Mouse (Mus musculus) cerebellum, adult 18-20 months (tissue): ENCODE data around the gene Pnmal2.
A peak's percentile ranks its signal among the peaks of the same experiment; 100 is the strongest.

Experiments
- DNase-seq, 2 experiments: peaks; one replicate each; pipeline ENCODE4 v3.0.0; 2021

Gene Pnmal2

DNA sequence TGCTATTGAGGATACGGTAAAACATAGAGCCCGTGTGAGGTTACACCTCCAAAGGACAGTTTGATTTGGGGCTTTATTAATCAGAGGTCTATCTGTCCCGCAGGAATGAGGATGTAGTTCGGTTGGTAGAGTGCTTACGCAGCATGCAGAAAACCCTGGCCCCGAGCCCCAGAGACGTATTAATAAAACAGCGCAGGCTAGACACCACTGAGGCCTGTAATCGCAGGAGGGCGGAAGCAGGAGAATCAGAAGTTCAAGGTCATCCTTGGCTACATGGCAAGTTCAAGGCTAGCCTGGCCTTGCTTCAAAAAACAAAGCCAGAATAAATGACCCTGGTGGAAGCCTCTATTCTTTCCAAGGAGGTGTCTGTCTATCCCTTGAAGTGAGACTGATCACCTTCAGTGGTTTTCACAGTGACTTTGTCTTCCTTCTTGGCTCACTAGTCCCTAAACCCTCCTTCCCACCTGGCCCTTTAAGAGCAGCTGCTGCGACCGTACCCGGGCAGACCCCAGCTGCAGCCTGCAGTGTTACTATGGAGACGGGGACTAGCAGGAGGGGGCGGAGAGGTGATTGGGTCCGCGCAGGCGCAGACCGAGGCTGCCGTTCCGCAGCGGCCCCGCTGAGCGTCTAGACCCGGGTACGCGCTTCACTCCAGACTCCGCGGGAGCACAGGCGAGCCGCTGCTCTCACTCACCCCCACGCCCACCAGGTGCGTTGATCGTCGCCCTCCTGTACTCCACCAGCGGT, at the start of gene Pnmal2:
Gene Pnmal2, plus strand, starts transcription at position 622 of the 747 bp plus-strand sequence.
- DNase-seq = peak; percentile 92 to 94

DNA sequence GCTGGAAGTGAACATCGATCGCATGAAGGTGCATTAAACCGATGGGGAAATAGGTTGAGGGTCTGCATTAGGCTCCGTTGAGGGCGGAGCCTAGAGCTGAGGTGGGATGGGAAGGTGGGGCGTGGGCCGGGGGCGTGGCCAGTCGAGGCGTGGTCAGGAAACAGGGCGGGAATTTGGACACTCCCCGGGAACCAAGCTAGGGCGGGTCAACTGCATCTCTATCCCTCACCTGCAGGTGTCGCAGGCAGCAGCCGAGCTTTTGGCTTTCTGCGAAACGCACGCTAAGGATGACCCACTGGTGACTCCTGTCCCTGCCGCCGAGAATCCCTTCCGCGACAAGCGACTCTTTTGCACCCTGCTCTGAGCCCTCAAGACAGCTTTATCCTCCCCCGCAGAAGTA, 49.5 kb upstream of the Pnmal2 start:
- DNase-seq = peak; percentile 90 to 91

DNA sequence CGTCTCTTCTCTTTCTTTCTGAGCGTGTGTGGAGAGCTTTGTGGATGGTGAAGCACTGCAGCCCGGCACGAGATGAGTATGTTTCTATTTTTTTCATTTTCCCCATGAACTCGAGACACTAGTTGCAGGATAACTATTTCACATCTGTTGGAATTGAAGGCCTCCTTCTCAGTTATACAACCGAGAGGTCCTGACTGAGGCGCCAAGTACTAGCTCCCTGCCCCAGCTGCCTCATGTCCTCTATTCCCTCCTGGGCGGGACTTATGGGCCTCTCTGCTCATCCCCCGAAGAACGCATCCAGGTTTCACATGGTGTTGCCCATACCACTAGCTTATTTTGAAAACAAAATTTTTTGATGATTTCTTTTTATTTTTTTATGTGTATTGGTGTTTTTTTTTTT, 49.0 kb upstream of the Pnmal2 start:
- no peak for DNase-seq

DNA sequence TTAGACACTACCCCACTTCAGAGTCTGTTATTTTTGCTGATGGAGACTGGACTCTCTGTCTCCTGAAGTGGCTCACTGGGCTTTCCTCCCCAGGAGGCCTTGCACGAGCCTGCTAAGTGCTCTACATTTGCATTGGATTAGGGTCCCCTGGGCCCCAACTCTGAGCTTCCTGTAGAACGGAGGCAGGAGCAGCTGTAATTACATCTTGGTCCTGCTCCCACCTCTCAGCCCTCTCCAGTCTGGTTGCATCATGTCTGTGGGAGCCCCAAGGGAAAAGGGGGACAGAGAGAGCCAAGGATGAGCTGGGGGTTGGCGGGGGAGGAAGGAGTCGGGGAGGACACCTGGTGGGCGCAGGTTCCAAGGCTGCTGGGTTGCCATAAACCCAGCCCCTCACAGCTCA, 44.0 kb upstream of the Pnmal2 start:
- DNase-seq = no peak

DNA sequence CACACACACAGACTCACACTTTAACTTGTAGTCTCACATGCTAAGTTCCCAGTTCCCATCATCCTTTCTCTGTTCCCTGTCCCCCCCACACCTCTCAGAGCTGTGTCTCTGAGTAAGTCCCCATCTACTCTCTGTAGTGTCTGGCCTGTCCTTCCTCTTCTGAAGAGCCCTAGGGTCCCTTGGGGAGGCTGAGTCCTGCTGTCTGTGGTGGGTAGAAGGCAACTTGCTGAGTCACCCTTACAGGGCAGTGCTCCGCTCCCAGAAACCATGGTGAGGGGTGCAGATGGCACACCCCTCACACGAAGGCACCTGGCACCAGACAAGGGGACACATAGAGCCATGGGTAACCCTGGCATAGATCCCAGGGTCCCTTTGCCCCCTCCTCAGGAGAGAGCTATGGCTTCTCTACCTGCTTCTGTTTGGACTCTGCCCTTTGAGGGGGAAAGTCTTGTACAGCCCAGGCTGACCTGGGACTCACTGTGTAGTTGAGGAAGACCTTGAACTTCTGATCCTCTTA, 41.0 kb upstream of the Pnmal2 start:
- DNase-seq = no peak

DNA sequence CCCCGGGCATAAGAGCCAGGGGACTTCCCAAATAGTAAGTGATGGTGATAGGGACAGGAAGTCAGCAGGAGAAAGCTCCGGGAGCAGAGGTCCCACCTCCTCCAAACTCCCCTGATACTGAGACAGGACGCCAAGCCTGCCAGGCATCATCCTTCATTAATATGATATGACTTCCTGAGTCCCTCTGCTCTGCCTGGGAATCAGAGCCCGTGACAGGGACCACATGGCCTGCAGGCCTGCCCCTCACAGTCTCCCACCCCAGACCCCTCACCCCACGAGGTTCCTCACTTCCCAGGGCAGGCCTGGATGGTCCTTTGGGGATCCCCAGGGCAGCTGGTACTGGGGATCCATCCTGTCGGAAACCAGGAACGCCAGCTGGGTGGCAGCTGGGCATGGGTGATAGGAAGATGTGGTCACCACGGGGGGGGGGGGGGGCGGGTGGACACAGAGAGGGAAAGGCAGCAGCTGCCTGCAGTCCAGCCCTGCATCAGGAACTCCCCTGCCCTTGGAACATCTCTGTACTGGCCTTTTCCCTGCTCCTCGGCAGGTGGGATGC, 40.3 kb upstream of the Pnmal2 start:
- DNase-seq = no peak

DNA sequence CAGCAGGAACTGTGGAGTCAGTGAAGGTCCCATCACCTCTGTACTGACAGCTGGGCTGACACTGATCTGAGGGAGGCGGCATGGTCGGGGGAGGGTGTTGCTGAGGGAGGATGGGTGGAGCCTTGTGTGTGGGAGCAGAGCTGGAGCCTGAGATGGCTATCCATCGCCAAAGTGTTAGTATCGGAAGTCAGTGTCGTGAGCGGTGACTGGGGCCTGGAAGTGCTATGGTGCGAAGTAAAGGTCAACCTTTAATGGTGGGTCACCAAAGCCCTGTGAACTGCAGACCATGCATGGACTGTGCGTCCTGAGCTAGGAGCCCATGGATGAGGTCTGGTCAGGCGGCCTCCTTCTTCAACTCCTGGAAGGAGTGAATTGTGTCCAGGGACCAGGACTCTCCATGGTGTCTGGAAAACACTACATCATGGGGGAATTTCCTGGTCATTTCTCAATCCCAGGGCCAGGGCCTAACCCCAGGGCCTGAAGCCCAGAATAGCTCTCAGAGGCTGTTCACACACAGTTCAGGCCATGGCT, 38.9 kb upstream of the Pnmal2 start:
- DNase-seq = no peak

DNA sequence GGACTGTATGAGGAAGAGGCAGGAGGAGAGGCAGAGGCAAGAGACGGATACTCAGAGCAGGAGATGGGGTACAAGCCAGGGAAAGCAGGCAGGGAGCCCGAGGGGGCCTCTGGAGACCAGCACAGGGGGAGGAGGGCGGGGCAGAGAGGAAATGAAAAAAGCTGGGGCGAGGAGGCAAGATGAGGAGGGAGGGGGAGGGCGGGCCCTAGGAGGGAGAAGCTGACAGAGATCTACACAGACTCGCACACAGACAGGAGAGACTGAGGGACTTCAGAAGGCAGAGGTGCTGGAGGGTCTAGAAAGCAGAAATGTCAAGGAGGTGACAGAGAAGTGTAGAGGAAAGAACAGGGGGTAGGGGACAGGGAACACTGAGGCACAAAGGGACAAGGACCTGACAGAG, 38.2 kb upstream of the Pnmal2 start, which contains the start of gene Ptgir:
Gene Ptgir, plus strand, starts transcription at position 210 of the 400 bp plus-strand sequence.
- no peak for DNase-seq

DNA sequence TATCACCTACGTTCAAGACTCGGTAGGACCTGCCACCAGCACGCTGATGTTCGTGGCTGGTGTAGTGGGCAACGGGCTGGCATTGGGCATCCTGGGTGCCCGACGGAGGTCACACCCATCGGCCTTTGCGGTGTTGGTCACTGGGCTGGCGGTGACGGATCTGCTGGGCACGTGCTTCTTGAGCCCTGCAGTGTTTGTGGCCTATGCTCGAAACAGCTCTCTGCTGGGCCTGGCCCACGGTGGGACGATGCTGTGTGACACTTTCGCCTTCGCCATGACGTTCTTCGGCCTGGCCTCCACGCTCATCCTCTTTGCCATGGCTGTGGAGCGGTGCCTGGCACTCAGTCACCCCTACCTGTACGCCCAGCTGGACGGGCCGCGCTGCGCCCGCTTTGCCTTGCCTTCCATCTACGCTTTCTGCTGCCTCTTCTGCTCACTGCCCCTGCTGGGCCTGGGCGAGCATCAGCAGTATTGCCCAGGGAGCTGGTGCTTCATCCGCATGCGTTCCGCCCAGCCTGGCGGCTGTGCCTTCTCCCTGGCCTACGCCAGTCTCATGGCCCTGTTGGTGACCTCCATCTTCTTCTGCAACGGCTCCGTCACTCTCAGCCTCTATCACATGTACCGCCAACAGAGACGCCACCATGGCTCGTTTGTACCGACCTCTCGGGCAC, 37.5 kb upstream of the Pnmal2 start:
- no peak for DNase-seq

DNA sequence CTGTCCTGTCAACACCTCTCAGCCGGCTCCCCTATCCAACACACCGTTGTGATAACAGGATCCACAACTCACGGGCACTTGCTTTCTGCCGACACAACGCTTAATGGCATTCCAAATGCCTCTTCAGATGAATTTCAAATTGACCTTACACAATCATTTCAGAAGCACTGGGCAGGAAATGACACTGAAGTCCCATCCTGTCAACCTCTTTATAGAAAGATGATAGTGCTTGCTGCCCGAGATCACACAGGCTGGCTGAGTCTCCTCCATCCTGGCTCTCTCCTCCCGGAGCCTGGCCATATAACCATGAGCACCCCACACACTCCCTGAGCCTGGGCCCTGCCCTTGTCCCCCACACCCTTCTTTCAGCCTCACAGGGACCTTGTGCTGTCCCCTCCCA, 36.6 kb upstream of the Pnmal2 start:
- DNase-seq = no peak

DNA sequence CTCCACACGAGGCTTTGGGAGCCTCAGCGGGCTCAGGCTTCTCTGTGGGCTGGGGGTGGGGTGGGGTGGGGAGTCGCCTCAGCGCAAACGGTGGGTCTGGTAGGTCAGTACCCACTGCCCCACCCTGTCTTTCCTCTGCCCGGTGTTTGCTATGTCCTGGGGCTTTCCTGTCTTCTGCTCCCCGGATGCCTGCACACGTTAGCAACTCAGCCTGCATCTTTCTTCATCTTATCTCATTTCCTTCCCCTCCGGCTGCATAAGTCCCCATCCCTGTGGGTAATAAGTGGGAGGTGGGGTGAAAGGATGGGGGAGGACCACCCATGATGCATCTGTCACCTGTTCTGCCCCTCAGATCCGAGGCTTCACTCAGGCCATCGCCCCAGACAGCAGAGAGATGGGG, 36.1 kb upstream of the Pnmal2 start:
- no peak for DNase-seq

DNA sequence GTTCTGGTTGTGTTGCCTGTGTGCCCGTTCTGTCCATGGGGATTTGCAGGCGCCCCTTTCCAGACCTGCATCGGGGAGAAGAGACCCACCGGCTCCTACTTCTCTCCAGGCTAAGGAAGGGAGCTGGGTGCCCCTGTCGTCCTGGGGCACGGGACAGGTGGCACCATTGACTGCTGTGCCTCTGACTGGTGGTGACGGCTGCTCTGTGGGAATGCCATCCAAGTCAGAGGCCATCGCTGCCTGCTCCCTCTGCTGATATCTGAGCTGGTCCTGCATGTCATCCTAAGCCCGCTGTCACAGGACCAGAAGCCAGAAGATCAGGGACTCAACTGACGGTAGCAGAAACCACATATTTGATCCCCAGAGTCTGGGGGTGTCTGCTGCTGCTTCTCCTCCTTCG, 35.6 kb upstream of the Pnmal2 start:
- no peak for DNase-seq

DNA sequence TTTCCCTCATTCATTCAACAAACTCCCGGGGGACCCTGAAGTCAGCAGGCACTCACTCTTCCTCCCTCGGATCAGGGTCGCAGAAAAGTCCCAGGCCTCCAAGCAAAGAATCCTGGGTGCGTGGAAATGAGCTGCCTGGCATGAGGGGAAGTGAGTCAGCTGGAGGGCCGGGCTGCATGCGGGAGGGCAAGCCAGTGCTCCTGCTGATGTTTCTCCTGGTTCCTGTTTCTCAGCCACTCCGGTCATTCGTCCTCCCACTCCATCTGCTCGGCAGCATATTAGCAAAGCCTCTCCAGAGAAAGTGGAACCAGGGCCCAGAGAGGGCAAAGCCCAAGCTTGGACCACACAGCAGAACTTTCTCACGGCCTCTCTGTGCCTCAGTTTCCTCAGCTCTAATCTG, 34.6 kb upstream of the Pnmal2 start:
- no peak for DNase-seq

DNA sequence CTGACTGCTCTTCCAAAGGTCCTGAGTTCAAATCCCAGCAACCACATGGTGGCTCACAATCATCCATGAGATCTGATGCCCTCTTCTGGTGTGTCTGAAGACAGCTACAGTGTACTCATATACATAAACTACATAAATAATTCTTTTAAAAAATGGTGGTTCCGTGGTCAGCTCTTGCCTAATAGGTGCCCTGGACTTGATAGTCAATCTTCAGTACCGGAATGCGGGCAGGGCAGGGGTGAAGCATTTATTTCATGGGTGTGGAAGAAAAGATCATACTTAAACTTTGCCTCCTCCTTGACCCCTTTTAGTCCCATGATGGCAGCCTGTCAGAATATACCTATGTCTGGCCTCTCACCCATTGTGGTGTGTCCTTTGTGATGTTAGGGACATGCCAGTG, 32.6 kb upstream of the Pnmal2 start:
- DNase-seq = no peak

DNA sequence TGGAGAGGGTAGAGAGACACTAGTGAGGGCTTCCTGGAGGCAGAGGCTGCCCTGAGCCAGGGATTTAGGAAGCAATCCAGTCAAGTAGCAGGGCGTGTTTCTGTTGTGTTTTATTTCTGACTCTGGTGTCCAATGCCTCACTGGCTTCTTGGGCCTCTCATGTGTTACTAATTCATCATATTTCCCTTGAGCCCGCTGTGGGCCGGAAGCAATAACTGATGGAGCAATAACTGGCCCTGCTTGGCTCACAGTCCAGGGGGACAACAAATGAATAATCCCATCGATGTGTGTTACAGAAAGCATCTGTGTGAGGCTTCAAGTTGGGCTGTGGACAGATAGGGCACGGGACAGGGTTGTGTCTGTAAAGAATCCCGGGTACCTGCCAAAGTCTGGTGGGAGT, 32.1 kb upstream of the Pnmal2 start:
- no peak for DNase-seq

DNA sequence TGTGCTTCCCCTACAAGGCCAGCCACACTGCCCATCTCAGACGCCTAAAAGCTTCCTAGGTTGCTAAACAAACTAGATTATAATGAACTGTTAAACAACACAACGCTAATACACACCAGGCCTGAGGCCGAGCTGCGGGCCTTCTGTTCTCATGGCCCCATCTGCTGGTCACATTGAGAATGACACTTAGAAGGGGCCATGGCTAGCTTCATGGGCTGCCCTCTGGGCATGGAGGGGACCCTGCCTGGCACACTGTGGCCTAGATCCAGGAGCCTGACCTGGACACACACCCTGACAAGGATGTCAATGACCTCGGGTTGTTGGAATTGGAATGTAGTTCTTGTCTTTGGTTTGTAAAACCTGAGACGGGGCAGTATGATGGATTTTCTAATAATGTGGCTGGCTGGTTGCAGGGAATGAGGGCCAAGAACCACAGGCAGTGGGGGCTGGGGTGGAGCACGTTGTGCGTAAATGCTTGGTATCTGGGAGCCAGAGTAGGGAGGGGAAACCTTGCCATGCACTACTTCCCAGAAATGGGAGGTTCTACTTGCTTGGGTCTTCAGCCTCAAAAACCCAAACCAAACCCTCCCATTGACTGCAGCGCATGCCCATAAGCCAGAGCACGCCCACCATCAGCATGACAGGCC, 30.6 kb upstream of the Pnmal2 start:
- DNase-seq = peak; percentile 78 to 82

DNA sequence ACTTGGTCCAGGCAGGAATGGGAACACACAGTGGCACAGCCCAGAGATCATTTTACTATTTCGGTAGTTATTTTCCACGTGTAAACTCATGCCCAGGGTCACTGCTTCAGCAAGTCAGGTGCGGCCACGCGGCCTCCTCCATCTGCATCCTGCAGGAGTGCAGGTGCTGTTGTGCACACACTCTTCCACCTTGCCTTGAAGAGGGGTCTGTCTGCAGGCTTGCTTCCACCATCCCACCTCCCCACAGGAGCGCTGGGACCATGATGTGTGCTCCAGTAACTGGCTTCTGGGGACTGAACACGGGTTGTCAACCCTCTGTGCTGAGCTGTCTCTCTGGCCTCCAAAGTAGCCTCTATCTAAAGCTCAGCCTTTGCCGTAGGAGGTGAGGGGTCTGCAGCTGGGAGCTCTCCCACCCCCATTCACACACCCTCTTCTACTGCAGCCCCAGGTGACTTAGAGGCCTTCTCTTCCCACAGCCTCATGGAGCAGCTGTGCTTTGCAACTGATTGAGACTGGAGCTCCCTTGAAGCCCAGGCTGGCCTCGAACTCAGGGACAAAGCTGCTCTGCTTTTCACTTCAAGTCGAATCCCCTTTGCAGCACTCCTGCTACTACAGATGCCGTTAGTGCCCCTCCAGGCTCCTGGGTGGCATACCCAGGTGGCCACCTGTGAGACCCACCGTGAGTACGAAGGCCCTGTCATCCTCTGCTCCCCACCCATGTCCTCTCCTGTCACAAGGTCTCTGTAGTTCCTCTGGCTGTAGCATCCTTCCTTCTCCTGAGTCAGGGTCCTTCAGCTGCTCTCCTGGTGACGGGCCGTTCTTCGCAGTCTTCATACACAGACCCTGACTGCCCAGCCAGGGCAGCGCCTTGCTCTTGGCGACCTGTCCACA, 29.8 kb upstream of the Pnmal2 start:
- no peak for DNase-seq

DNA sequence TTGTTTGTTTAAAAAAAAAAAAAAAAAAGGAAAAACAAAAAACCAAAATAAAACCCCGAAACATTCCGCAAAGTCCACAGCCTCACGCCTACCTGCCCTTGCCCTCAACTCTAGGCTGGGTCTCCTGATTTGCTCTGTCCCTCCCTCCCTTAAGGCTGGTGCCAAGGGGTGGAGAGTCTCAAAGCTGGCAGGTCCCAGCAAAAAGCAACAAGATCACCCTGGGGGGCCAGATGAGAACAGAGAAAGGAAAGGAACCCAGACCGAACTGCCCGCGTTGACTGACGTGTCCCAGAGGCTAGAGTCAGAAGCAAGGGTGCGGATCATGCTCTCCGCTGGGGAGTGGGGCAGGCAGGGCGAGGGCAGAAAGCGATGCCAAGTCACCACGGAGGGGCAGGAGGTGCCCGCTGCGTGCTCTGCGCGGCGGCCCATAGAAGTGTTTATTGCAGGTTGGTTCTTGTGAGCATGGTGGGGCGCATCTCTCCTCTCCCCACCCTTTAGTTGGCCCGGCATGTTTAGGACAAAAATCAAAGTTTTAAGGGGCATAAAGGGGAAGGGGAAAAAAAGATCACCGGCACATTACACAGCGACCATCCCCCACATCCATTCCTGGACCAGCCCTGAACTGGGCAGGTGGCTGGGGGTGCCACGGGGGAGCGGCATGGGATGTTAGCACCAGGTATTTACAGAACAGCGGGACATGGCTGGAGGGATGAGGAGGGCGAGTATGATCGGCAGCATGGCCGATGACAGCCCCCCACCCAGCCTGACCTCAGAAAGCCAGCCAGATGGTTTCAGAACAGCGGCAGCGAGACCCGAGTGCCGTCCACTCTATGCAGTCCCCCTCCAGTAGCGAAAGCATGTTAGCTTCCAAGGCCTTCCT, 28.8 kb upstream of the Pnmal2 start:
- DNase-seq = peak in 1 of 2 experiments; percentile 44

DNA sequence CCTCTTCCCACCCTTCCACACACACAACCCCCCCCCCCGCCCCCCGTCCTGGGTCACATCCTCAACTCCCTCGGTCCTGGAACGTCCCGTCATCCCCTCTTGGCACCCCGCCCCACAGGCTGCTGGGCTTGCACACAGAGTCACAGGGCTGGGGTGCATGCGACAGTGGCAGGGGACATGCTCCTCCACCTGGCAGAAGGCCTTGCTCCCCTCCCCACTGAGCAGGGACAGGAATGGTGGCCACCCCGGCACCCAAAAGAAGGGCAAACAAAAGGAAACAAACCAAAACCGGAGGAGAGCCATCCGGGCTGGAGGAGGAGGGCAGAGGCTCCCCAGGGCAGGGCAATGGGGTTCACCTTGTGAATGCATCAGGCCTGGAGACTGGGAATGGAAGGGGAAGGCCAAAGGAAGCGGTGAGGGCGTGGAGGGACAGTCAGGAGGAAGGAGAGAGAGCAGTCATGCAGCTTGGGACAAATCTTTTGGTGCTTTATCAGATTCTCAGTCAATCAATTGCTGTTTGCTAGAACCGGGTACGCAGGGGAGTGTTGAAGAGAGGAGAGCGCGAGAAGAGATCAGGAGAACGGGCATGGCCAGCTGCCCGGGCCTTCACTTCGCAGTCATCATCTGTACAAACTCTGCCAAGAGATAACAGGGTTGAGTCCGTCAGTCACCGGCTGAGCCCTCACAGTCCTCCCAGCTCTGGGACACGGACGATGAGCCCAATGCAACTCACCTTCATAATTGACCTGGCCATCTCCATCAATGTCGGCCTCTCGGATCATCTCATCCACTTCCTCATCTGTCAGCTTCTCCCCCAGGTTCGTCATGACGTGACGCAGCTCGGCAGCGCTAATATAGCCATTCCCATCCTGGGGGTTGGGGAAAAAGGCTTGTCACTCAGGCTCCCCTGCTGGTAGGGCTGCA, 27.9 kb upstream of the Pnmal2 start:
- DNase-seq = peak in 1 of 2 experiments; percentile 55

DNA sequence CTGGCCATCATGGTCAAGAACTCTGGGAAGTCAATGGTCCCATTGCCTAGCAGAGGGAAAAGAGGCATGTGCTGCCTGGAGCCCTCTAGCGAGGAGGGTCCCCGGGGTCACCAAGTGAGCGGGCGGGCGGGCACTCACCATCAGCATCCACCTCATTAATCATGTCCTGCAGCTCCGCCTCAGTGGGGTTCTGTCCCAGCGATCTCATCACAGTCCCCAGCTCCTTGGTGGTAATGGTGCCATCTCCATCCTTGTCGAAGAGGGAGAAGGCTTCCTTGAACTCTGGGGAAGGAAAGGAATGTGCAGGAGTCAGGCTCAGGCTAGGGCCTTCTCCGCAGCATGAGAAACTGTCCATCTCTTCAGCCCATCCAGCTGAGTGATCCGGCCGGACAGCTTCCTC, 27.0 kb upstream of the Pnmal2 start:
- no peak for DNase-seq
